Mouse (Mus musculus) spleen, adult 18-20 months (tissue): ENCODE results near the gene Tdrd7.

ENCODE experiments used
- DNase-seq, 2 experiments: peaks; one replicate each; pipeline ENCODE4 v3.0.0; 2022; ENCODE audit warnings: mixed read lengths in 2 of 2

The Tdrd7 gene

DNA sequence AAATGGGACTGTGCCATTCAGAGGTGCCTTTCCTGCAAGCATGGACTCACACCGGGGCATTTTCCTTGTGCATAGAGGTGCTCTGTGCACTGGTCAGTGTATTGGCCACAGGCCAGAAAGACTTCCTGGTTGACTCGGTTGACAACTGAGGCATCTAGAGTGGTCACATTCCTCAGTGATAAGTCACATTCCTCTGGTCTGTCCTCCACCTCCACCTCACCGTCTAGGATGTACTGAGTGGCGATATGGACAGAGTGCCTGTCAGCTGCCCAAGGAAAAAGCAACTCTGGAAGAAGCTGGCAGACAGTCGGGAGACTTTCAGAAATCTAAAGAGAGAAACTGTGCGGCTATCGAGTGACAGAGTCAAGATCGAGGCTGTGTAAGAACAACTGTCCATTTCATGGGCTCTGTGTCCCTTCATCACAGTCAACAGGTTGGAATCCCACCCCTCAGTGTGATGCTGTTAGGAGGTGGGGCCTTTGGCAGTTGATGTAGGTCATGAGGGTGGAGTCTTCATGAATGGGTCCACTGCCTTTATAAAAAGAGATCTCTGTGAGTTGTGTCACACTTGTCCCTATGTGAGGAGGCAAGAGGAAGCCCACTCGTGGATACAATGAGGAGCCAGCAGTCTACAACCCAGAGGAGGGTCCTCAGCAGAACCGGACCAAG is at the start of gene Tdrd7:
Tdrd7 (plus strand) TSS at position 564 of the 669 bp plus-strand sequence.
- DNase-seq, result no peak

DNA sequence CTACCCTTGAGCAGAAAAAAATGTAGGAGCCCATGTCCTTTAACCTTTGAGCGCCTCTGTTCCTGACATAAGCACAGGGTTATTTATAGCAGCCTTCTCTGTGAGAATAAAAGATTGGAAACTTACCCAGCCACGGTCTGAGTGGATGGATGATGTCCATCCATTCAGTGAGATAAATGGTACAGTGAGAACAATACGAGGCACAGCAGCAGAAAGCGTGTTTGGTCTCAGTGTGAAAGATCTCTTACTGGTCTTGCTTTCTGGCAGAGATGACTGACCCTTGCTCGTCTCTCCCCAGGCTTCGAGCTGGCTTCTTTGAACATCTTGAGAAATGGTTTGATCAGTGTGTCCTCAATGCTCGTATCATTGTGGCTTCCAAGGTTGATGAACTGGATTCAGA is 48.0 kb upstream of the Tdrd7 start:
- no peak for DNase-seq

DNA sequence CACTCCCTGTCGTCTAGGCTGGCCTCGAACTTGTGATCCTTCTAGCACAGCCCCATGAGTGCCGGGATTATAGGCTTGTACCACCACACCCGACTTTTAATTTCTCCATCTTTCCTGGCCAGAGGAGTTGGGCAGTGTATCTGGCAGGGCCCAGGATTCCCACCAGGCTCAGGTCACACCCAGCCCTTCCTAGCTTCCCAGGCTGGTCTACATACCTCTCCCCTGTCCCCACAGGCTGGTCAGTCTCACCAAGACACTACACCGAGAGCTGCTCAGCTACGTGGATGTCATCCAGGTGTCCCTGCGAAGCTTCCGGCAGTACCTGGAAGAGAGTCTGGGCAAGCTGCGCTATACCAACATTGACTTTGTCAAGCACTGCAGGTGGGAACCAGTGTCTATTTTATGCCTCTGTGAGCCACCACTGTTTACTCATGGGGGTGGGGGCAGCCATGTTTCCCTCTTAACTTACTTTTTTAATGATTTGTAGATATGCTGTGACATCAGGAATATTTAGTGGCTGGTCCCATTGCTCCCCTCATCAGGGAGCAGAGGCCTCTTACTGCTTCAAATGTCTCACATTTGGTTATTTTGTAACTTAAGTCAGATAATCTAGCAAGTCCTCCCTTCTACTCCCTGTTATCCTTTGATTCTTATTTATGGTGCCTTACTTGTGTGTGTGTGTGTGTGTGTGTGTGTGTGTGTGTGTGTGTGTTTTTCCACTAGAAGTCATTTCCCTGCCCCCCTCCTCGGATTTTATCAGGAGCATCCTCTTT is 43.3 kb upstream of the Tdrd7 start:
- no peak for DNase-seq

DNA sequence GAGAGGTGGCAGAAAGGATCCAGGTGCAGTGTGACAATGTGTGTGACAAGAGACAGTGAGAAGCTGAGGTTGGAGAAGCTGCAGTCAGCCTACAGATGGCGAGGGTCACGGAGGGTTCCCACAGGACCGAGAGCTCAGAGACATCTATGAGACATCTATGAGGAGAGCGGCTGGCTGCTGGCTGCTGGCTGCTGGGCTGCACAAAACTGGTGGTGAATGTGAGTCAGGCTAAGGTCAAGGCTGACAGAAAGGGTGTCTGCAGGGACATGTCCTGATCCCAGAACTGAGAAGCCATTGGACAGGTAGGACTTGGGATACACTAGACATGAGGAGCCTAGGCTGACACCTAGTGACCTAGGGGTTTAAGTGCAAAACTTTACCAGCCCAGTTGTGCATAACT is 41.1 kb upstream of the Tdrd7 start:
- DNase-seq, result no peak

DNA sequence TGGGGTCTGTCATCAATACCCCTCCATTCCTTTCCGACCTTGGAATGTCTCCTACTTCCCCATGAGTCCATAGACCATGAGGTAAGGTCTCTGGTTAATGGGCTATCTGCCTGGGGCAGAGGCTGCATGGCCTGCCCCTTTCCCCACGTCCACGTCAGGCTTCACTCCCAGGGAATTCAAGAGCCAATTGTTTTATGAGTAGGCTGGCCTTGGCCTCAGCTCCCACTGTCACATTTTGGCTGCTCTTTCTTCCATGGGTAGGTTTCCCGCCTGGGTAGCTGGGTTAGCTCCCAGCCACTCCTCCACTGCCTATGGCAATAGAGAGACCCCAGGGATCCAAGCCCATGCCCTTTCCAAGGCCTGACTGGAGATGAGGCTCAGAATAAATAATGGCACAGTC is 36.6 kb upstream of the Tdrd7 start:
- no peak for DNase-seq

DNA sequence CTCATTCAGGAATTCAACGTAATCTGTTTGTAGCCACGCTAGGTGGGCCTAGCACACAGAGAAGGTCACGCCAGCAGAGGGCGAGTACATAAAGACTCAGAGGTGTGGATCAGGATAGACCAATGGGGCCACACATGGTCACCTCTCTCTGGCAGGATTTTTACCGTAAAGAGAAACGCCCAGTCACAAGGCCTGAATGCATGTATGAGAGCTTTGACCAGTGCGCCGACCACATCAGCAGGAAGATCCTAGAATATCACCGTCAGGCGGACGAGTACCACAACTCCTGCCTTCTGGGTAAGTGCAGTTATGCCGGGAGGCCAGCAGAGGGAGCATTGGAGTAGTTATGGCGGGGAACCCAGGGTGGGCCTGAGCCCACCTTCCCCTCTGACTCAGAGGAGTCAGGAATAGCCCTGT is 23.5 kb upstream of the Tdrd7 start:
- DNase-seq, result peak in 1 of 2 experiments; percentile 37

DNA sequence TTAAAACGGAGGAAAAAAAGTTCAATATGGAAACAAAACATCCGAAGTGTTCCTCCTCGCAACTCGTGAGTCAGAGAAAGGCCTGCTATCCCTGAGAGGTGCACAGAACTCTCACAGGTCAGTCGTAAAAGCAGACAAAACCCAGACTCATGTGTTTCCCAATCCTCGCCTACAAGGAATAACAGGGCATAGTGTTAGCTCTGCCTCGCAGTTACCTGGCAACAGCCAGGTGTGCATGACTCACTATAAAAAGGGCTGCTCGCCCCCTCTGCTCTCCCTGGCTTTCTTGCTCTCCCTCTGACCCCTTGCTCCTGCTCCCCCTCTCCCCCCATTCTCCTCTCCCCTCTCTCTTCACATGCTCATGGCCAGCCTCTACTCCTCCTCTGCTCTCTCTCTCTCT is 17.4 kb upstream of the Tdrd7 start:
- DNase-seq, result no peak

DNA sequence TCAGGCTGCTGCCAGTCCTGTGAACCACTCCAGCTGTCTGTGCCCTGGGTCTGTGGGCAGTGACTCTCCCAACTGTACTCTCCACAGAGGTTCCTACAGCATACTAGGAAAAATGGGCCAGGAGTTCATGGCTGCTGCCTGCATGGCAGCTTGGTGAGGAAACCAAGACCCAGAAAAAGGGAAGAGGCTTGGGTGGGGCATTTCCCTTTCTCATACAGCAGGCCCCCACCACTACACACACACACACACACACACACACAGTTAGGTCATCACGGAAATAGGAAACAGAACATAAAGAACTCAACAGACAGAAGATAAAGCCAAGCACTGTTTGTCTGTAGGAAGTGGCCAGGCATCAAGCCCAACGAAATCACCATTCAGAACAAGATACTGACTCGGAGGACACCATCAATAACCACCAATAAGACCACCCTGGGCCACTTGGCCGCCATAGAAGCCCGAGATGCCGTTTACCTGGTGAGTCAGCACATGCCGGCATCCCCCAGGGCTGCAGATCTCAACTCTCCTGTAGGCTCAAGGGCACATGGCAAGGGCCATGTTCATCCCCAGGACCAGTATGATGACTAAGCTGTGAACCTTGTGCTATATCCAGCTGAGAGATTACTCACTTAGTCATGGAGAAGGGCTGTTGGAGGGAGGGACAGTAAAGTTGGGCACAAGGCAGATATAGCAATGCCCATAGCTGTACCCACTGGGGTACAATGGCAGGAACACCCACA is 15.9 kb upstream of the Tdrd7 start:
- DNase-seq, result peak in 1 of 2 experiments; percentile 19

DNA sequence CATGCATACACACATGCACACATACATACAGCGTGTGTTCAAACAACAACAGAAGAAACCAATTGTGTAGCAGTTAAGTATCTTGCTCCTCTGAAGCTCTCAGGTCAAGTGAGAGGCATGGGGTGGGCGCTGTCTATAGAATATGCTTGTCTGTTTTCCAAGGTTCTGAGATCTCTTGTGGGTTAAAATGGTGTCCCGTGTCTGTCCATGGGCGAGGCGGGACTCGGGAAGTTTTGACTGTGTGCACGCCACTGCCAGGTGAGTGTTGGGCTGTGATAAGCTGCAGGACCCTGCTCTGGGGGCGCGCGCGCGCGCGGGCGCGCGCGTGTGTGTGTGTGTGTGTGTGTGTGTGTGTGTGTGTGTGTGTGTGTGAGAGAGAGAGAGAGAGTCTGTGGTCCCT is 13.3 kb upstream of the Tdrd7 start:
- DNase-seq, result no peak

DNA sequence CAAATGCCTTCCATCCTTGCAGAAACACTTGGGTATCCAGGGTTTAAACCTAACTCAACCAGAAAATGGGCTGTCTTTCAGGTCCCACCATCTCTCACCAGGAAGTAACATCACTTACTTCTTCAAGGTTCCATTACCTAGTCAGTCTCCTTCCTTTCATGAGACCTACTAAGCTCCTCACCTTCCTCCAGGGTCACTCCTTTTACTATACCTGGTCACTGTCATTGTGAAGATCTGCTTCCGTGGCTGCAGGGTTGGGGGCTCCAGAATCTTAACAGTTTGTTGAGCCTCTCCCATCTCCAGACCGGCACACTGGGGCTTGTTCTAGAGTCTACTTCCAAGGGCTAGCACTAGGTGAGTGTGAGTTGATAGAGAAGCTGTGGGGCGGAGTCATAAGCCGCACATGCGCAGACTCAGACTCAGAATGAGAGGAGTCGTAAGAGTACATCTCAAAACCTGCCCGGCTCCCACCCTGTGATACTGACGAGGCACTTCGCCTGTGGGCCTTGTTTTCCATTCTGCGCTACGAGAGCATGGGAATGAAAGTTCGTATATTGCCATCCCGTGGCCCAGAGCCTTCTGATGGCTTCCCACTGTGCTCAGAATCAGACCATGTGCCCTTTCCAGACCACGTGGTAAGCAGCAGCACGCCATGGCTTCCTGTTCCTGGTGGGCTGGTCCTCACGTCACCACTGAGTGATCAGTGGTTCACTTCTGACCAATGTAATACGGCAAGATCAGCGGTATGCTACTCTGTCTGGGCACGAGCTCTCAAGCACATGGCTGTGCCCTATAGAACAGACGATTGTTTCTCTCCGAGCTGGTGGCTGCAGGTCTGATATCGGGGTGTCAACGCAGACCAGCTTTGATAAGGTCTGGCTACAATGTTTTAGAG is 11.9 kb upstream of the Tdrd7 start:
- no peak for DNase-seq

DNA sequence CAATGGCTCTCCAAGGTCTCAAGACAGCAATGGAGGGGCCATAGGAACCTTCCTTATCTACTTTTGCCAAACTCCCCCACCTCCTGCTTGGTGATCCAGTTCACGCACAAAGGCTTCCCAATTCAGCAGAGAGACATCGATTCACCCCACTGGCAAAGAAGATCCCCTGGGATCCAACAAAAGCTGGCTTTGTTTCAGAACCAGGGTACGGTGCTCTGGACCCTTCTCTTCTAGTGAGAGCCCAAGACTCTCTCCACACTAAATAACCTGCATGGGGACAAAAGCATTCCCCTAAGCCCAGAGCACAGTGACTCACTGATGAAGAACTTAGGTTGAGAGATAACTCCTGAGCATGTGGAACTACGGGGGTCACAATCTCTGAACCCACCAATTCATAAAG is 9.9 kb upstream of the Tdrd7 start:
- no peak for DNase-seq

DNA sequence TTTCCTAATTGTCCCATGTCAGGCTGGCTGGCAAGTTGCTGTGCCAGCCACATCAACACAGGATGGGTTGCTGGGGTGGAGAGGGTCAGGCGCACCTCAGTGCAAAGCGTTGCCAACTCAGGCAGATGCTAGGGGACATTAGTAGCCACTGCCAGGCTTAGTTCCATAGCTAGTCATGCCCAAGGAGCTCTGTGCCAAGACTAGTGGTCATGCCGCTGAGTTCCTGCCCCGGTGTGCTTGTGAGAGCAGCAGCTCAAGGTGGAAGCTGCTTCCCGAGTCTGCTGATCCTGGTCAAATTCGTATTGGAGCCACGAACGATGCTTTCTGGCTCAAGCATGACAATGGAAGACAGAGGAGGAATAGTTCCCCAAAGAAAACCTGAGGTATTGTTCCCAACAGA is 9.0 kb upstream of the Tdrd7 start:
- DNase-seq, result no peak

DNA sequence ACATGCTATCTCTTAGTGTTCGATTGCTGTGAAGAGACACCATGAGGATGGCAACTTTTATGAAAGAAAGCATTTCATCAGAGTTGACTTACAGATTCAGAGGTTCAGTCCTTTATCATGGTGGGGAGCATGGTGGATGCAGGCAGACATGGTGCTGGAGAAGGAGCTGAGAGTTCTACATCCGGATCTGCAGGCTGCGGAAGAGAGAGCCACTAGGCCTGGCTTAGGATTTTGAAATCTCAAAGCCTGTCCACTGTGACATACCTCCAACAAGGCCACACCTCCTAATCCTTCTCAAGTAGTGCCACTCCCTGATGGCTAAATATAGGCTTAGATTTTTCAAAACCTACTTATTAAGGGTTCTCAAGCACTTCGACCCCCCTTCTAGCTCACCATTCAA is 8.4 kb upstream of the Tdrd7 start:
- no peak for DNase-seq

DNA sequence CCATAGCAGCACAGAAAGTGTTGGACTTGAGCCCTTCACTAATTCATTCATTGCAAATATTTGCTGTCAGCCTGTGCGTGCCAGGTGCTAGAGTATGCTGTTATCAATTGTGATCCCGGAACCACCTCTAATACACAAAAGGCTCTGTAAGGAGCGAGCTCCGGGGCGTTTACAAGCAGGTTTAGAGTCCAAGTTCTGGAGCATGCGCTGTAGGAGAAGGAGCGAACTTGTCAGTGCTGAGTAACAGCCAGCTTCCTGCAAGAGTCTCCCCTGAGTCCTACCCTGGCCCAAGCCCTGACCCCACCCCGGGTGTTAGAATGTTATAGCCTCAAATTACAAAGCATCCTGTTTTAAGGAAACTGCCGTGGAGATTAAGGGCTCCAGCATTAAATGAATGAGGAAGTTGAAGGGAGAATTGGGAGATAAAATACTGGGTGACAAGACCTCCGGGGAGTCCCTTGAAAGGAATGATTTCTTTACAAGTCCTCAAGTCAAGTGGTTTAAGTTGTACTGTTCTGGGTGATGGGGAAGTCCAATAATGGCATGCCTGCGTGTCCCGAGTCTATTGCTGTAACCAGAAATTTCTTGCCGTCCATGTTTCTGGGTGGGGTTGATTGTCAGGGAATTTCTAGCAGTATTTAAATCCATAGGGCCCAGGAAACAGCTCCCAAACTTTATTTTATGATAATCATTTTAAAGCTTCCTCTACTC is 758 bp downstream of the Tdrd7 start:
- DNase-seq, result no peak

DNA sequence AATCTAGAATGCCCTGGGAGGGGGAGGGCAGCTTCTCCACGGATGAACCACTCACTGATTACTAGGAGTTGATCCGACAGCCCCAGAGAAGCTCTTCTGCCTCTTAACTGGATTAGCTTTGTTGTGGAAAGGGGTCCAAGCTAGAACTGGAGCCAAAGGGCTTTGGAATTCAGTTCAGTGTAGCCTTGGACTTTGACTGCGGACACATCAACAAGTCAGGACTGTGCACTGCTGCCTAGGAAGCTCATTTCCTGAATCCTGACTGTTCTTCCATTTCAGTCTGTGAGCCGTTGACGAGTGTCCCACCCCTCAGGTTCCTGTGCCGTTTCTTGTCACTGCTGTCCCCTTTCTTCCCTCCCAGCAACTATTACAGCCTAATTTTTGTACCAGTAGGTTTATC is 1.6 kb downstream of the Tdrd7 start:
- no peak for DNase-seq

DNA sequence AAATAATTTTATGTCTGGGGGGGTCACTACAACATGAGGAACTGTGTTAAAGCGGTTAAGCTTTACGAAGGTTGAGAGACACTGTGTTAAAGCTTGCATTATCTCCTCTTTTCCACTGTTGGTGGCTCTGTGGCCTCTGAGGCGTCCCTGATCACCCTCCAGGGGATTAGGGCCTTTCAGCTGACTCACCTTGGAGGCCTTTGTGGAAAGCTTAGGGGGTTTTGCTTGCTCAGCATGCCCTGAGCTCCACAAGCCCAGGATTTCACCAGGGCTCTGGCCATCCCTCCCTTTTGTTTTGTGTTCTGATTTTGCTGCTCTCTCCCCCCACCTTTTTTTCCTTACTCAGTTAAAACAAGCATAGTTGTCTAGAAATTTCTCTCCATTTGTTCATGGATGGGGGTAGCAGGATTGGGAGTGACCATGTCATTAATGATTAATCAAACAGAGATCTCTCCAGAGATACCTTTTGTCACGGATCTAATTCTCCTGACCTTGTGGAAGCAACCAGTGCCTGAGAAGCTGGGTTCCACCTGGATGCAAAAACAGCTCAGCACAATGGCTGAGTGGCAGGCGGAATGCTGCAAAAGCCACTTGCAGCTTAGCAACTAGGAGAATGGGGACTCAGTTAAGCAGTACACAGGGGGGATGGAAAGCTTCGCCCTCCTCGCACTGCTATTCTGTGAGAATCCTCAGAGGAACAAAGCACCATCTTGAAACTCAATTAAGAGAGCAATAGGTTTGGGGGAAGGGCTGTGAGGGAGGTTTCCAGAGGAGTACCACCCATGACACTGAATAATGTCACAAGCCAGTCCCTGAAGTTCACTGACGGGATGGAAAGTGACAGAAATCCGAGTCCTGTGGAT is 2.6 kb downstream of the Tdrd7 start:
- DNase-seq, result no peak

DNA sequence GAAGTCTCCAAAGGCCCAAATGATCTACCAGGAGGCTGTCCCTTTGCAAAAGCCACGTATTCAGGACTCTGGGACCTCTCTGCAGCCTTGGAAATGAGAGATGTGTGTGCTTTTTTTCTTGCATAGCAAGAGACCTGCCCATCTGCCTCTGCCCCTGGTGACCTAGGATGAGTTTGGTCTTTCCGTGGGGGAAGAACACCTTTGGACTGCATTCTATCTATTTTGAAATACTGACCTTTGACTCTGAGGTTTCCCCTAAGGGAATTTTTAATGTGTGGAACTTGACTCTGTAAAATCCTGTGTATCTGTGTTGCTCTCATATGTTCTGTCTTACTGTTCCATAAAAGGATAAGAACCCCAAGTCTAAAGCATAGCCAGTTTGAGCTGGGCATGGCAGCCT is 3.9 kb downstream of the Tdrd7 start:
- no peak for DNase-seq

DNA sequence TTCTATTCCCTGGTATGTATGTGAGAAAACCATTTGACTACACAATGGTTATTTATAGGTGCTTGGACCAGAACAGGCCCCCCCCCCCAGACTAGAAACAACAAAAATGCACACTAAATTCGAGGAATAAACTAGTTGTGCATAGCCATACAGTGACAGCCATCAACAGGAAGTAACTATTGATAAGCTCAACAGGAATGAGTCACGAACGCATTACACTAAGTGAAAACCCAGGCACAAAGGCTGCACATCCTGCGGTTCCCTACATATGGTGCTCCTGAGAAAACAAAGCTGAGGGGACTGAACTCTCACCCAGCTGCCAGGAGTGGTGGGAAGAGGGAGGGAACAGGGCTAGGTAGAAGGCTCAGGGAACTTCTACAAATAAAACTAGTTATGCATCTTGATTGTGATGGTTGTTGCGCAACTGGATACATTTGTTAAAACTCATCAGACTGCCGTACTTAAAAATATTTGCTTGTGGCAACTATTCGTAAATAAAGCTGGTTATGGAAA is 5.0 kb downstream of the Tdrd7 start:
- DNase-seq, result no peak

DNA sequence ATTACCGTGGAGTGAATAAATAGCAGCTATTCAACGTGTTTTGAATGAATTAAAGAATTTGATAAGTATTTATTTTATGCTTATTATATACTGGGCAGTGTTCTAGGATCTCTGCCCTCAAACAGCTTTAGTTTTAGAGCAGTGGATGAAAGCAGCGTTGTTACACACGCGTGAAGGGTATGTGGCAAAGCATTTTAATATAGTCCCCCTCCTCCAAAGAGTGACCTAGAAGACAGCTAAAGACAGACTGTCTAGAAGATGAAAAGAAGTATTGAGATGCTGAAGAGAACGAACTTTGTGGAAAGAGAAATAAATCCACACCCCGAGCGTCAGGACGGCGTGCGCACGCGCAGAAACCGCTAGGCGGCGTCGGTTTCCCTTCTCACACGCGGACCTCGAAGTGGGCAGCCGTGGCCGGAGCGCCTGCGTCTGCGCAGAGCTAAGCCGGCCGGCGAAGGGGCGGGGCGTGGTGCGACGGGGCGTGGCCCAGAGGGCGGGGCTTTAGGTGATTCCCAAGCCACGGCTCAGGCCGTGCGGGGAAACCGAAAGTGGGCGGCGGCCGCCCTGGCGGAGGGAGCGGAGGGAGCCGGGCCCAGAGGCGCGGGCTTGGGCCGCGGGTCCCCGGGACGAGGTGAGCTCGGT is 6.8 kb downstream of the Tdrd7 start:
- DNase-seq, result peak; percentile 96 to 99

DNA sequence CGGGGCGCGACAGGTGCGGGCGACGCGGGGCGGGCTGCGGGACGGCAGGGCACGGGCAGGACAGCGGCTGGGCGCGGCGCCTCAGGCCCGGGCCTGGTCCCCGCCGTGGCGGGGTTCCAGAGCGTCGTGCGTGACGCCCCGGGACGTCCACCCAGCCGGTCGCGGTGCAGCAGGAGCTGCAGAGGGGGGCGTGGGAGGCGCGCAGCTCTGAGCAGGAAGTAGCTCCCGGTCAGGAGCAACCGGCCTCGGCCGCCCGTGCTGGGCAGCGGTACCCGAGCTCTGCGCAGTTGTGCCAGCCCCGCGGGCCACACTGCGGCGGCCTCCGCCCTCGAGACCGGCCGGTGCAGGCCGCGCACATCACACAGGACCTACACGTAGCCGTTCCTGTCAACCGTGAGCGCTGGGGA is 7.3 kb downstream of the Tdrd7 start:
- no peak for DNase-seq
